Mouse (Mus musculus) left cerebral cortex, postnatal 10 days (tissue): ENCODE measurements around the gene N4bp1. TPM values are rescaled to one million over a fixed set of nuclear protein-coding genes. Genes with fewer than 3 reads are reported as not detected.

ENCODE experiments used
- DNase-seq, 2 experiments: peaks; one replicate each; pipeline ENCODE4 v3.0.0; 2021 to 2022; ENCODE audit warnings: low spot score in 2 of 2, mixed read lengths in 1 of 2; ENCODE audit errors: extremely low spot score in 1 of 2
- intact Hi-C: fragments of 180-260 bp; cut with DNase I; formaldehyde crosslinking; loops from one replicate; pipeline ENCODE4 v1.15.1; 2025
- total RNA-seq, 2 experiments: library from RNA; stranded (reverse); gene quantifications; 2 replicates each; pipeline ENCODE4 v1.2.3; 2021

The N4bp1 gene
- total RNA-seq, 2 experiments from 2014 or later, result 23.2 to 24.7 TPM

DNA sequence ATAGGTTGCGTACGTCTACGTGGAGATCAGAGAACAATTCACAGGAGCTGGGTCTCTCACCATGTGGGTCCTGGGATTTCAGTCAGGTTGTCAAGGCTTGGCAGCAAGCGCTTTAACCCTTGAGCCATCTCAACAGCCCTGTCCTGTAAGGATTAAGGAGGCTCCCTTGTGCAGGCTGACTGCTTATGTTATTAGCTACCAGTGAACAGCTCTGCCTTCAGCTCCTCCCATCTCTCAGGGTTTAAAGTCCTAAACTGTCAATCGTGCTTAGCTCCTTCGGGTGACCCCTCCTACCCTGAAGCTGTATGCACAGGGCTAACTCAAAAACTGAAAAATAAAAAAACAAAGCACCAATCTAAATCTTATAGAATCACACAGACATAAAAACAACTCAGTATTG lies 93.5 kb downstream of the N4bp1 start:
- intact Hi-C loops, result no loop called here
- no peak for DNase-seq

DNA sequence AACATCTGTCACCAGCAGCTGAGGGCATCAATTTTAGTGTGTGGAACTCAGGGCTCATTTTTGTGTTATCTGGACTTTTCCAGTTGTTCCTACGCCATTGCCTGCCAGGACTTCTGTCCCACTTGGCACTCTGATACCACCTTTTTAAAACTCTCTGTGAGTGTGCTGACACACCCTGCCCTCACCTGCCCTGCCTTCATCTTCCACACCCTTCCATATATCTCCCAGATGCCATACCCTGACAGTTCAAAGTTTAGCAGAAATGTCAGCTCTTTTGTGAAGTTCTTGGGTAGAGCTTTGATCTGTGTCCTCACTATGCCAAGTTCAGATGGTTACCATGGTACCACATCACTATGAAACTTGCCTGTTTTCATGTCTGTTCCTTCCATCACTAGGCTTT lies 95.5 kb downstream of the N4bp1 start:
- intact Hi-C loops, result no loop called here
- no peak for DNase-seq

DNA sequence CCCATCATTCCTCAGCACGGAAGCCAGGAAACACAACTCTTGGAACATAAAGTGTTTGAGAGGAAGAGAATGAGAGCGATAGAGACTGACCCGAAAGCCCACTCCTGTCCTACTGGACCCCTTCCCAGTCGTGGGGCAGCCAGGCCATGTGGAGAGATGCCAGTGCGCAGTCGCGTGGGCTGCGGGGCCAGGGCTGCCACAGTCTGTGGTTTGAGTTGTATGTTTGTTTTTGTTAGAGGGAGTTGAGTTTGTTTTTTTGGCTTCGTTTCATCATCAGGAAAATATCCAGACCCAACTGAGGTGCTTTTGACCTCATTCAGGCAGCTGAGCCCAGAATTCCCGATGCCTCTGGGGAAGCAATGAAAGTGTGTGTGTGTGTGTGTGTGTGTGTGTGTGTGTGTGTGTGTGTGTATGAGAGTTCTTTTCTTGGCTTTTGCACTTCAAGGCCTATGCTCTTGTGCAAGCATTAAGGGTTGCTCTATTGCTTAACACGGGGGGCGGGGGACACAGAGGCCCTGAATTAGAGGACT lies 97.1 kb downstream of the N4bp1 start:
- DNase-seq, result peak in 1 of 2 experiments; percentile 65
- intact Hi-C loops, result no loop called here

DNA sequence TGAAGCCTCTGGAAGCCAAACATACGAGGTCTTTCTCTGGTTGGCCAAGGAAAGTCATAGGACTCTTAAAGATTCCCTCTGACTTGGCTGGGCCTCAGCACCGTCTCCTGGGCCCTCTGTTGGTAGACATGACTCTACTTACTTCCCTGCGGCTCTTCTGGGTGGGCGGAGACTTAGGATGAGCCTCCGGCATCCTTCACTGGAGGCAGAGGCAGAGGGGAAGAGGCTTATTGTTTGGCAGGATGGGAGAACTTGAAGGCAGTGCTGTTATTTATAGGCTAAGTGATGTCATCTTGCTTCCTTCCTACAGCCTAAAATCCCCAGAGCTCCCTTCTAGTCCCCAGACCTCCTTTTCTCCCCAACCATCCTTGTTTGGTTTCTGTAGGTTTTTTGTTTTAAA lies 98.6 kb downstream of the N4bp1 start:
- intact Hi-C loops, result no loop called here
- peak in 1 of 2 experiments; percentile 35 for DNase-seq

DNA sequence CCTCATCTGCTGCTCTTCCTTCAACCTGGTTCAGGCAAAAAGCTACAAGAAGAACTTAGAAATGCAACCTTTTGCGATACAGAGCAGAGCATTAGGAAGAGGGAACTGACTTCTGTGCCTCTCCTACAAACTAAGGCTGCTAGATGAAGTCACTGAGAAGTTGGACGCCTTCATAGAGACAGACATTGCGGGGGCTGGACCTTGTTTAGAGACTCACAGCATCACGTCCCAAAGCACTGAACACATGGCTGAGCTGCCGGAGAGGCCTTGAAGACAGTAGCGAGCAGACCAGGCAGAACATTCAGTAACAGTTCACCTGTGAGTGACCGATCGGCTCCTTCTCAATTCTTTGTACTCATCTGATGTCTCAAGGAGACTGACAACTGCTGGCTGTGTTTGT lies 104.0 kb downstream of the N4bp1 start:
- intact Hi-C loops, result no loop called here
- DNase-seq, result no peak

DNA sequence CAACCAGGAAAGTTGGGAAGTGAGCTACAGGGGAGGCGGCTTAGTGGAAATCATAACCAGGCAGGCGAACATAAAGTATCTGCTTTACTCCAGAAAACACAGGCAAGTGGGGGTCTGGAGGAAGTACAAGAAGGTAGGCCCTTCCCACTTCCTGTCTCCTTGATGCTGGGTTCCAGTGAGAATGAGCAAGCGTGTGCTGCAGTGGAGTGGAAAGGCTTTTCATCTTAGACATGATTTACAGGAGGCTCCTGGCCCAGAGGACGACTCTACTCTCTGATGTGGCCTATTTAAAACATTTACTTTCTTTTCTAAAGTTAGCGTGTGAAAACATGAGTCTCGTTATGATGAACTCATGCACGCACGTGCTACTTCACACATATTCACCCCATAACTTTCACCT lies 105.9 kb downstream of the N4bp1 start:
- no peak for DNase-seq

DNA sequence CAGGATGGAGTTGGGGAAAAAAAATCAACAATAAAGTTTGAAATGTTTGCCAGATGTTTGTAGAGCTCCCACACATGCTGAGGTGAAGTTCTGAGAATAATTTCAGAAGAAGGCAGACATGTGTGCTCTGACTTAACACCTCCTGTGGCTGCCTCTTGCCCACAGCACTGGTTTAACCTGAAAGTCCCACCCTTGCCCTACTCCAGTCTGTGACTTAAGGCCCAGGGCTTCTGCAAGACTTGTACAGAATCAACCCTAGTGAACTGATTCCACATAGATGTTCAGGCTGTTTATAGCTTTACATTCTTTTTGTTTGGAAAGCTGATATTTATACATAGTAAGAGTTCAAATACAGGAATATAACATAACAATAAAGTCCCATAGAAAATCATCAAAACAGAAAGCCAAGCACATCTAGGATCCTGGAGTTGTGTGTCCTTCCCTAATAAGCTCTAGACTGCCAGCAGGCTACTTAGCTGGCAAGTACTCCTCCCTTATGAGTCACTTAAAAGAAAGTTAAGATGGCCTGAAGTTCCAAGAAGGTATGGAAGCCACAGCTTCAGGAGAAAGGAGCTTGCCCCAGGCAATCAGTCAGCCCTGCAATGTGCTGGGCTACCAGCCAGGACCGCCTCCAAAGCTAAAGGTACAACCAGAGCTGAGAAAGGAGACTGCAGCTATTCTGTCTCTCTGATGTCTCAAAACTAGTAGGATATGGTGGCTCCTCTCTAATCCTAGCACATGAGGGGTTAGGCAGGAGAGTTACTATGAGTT lies 114.9 kb downstream of the N4bp1 start:
- no peak for DNase-seq
- intact Hi-C loops, result no loop called here

More for the DNA sequence above, 105.9 kb downstream of the N4bp1 start:
- intact Hi-C loops, result no loop called here

DNA sequence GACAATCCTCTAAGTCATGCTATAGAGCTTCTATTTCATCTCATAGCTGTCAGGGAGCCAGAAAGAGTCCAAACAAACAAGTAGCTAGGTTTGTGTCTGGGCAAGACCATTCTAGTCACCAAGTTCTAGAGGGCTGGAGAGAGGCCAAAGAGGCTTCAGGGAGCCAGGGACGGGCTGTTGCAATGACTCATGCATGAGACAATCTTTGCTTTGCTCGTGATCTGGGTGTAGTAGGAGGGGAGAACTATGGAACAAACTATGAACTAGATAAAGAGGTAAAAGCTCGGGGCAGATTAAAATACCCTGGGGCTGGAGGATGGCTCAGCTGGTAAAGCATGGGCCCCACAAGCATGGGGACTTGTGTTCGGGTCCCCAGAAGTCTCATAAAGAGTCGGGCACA lies 116.6 kb downstream of the N4bp1 start:
- intact Hi-C loops, result no loop called here
- DNase-seq, result peak in 1 of 2 experiments; percentile 39

DNA sequence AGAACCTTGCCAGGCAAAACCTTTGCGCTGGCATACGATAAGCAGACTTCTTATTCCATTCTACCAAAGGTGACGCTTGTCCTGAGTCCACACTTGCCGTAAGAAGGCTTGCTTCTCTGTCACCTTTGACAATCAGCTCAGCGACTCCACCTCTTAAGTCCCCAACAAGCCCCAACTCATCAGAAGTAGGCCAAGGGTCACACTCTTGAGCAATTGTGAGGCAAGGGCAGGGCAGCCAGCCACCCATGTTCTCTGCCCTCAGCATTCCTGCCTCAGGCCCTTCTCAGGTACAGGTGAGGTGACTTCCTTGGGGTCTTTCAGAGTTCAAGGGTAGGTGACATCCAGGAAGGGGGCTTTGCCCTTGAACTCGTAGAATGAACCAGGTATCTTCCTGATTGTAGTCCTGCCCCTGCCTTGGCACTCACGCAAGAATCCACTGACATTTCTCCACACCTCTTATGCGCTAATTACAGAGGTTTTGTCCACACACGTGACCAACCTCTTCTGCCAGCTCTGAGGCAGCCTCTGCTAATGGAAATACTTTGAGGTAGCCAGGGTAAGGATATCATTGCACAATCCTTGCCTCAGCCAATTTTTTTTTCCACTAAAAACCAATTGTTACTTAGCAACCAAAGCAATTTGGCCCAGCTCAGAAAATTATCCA lies 118.4 kb downstream of the N4bp1 start:
- intact Hi-C loops, result no loop called here
- no peak for DNase-seq

DNA sequence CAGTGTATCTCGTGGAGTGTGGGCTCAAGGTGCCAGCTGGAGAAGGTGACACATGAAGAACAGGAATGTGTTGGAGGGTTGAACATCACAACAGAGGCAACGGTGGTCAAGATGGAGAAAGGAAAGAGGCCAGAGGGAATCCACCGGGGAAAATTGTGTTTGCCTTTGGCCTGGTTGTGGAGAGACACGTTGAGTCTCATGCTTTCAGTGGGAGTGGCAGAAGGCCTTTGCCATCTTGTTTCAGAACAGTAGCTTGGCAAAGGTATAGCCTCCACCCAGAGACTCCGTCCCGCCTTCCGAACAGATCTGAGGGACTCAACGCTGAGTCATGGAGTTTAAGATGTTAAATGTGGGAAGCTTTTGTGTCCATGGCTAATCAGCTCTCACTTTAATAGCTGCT lies 119.4 kb downstream of the N4bp1 start:
- intact Hi-C loops, result no loop called here
- no peak for DNase-seq

DNA sequence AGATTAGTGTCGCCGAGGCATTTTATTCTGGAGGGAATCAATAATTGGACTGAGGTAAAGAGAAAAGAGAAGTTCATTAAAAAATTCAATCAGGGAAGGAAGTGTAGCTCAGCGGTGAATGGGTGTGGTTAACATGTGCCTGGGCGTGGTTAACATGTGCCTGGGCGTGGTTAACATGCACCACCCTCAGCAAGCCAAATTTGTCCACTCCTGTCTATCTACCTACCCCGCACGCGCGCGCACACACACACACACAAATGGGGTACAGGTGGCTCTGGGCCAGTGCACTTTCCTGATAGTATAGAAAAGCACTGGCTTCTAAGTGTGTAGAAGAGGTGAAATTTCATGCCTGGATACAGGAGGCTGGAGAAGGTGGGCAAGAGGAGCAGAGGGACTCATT lies 119.9 kb downstream of the N4bp1 start:
- DNase-seq, result no peak
- intact Hi-C loops, result no loop called here

DNA sequence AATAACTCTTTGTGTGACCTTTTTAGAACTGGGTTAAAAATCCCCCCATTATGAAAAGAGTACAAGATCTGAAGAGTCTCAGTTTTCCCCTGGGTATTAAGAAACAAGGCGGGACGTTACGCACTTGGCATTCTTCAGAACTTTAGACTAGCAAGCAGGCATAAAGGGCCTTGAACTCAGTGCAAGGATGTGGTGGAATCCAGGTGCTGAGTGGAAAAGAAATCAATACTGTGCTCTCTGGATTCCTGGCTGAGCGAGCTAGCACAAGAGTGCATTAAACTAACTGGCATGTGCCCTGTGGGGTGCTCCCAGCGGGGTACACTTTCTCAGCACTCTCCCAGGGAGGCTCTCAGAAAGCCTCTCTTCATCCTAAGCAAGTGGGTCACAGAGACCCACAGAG lies 122.3 kb downstream of the N4bp1 start:
- no peak for DNase-seq
- intact Hi-C loops, result no loop called here

DNA sequence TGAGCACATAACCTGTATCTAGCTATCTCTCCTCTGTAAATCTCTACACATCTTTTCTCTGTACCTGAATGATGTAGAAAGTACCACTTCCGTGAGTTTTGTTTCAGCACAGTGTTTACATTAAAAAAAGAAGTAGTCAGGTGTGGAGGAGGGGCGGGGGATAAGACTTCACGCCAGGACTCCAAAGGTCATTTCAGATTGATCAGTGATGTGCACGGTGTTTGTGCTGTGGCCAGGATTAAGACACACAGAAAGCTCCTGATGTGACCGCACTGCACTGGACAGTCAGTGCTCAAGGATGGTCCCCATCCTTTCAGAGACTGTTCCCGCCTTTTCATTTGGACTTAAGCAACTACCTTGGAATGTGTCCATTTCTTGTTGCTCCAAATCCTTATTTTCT lies 124.3 kb downstream of the N4bp1 start:
- intact Hi-C loops, result no loop called here
- no peak for DNase-seq

DNA sequence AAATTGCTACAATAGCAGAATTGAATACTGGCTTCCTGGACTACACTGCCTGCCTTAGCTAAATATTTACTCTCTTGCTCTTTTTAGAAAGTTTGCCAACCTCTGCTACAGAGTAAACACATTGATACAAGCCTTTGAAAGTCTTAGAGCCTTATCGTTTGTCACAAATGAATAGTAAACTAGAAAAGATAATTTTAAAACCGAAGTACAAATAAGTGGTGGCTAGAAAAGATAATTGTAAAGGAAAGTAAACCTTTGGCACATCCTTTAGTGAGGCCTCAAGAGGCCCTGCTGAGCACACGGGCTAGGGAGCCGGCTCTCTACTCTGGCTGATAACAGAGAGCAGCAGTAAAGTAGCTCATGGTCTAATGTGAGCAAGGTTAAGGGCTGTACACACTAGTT lies 126.0 kb downstream of the N4bp1 start:
- intact Hi-C loops, result no loop called here
- no peak for DNase-seq

DNA sequence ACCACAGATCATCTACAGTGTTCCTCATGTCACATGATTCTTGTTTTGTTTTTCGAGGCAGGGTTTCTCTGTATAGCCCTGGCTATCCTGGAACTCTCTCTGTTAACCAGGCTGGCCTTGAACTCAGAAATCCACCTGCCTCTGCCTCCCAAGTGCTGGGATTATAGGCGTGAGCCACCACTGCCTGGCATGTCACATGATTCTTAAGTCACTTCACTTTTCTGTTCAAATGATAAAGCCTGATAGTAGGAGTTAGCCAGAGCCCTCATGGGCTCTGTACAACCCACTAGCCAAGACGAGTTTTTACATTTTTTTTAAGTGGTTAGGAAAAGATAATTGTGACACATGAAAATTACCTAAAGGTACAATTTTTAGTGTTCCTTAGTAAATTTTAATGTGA lies 126.4 kb downstream of the N4bp1 start:
- intact Hi-C loops, result no loop called here
- DNase-seq, result no peak

Other genes with a start within 250 kb of the N4bp1 start
- gene Gm10638, start 139.6 kb downstream of the N4bp1 start, total RNA-seq, result 1 to 10 TPM; 4.0 to 4.3 TPM
- 10 to 100 TPM; 33.4 to 35.7 TPM for gene Siah1a, start 139.3 kb downstream of the N4bp1 start, total RNA-seq